Mouse (Mus musculus) heart, embryonic 13.5 days (tissue): Measurements from ENCODE around the gene Gm11568. TPM values are rescaled to one million over a fixed set of nuclear protein-coding genes. Genes with fewer than 3 reads are reported as not detected.
"Not testable (repeated sequence)": the region's sequence is repeated elsewhere in the genome, so short reads cannot be mapped to it uniquely, and the experiment has no call there.

Source experiments
- ATAC-seq: fragments of 200-750 bp; cut with Nextera tagmentation; 2 replicates; pipeline ENCODE4 v1.8.0; 2017; ENCODE audit warnings: moderate TSS enrichment; ENCODE audit not compliant: insufficient number of reproducible peaks, low FRiP score, low TSS enrichment; ENCODE audit errors: extremely low read depth
- H3K27ac ChIP-seq: fragments of 300-500 bp; sonication (generic); replicated peaks from 2 replicates; pipeline ENCODE4 v1.5.1; 2015; ENCODE audit warnings: moderate library complexity, mild to moderate bottlenecking, inconsistent platforms
- H3K27me3 ChIP-seq: fragments of 300-500 bp; sonication (generic); replicated peaks from 2 replicates; pipeline ENCODE4 v1.6.1; 2015; ENCODE audit warnings: mild to moderate bottlenecking, inconsistent platforms
- H3K36me3 ChIP-seq: fragments of 300-500 bp; sonication (generic); 2 replicates; pipeline ENCODE4 v1.6.1; 2015; ENCODE audit warnings: mild to moderate bottlenecking, inconsistent platforms
- H3K4me1 ChIP-seq: fragments of 300-500 bp; sonication (generic); 2 replicates; pipeline ENCODE4 v1.6.1; 2015; ENCODE audit warnings: inconsistent platforms
- H3K4me2 ChIP-seq: fragments of 300-500 bp; sonication (generic); 2 replicates; pipeline ENCODE4 v1.6.1; 2015; ENCODE audit warnings: inconsistent platforms, mild to moderate bottlenecking, moderate library complexity
- H3K4me3 ChIP-seq: fragments of 300-500 bp; sonication (generic); 2 replicates; pipeline ENCODE4 v1.5.1; 2015; ENCODE audit warnings: moderate library complexity, mild to moderate bottlenecking, inconsistent platforms
- H3K9ac ChIP-seq: fragments of 300-500 bp; sonication (generic); 2 replicates; pipeline ENCODE4 v1.6.1; 2015; ENCODE audit warnings: inconsistent platforms, mild to moderate bottlenecking, moderate library complexity
- H3K9me3 ChIP-seq: fragments of 300-500 bp; sonication (generic); 2 replicates; pipeline ENCODE4 v1.6.1; 2016; ENCODE audit warnings: inconsistent platforms
- WGBS: fragments of 180-500 bp; shearing (Covaris S2); methylation state at CpG from one replicate; pipeline ENCODE4 v1.1.7; 2015; ENCODE audit warnings: mixed read lengths; 5-methylcytosine and 5-hydroxymethylcytosine counted together
- polyA plus RNA-seq: library from polyadenylated mRNA; unstranded; fragments of >200 nt; fragmentation: Nextera tagmentation; extraction: Ambion mirVana; gene quantifications from 2 replicates; pipeline ENCODE4 v1.2.1, GENCODE M21; 2015

The Gm11568 gene
- not detected in 2 replicates for polyA plus RNA-seq

DNA sequence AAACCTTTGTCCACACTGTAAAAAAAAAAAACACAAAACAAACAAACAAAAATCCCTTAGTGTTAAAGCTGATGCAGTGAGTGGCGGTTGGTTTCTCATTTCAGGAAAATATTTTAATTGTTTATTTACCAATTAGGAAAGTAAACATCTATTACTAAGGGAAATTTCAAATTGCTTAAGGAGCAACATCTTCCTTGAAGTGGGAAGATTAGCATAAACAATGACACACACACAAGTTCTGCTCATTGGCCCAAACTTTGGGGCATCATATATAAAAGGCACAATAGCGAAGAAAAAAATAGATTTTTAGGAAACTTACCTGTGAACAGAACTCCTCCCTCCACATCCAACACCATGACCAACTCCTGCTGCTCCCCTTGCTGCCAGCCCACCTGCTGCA is at the start of gene Gm11568:
Gene Gm11568, plus strand, starts transcription at position 301 of the 400 bp plus-strand sequence.
- 64% methylated on average over 2 of the region's 2 CpGs for WGBS
- no peak for ATAC-seq
- H3K4me3 ChIP-seq: no peak within 1 kb of the TSS
- no peak within 1 kb of the TSS for H3K4me2 ChIP-seq
- no peaks in the 10 kb centered on the region for H3K36me3 ChIP-seq
- no peak within 1 kb of the TSS for H3K9ac ChIP-seq
- H3K9me3 ChIP-seq: no peaks in the 10 kb centered on the region
- no peak within 1 kb of the TSS for H3K27ac ChIP-seq
- H3K27me3 ChIP-seq: no peaks in the 10 kb centered on the region
- H3K4me1 ChIP-seq: no peaks in the 10 kb centered on the region

- not testable (repeated sequence) for H3K4me3 ChIP-seq, H3K4me2 ChIP-seq, H3K27ac ChIP-seq, H3K36me3 ChIP-seq, H3K27me3 ChIP-seq, H3K9me3 ChIP-seq, H3K4me1 ChIP-seq, ATAC-seq, H3K9ac ChIP-seq
Measured at GRCm38 (mm10) chr11:99809792-99810191, 47.9 kb upstream of the Gm11568 start, which contains the start of gene Krtap4-13. Gene Krtap4-13, minus strand, starts transcription at chr11:99809892.

- not testable (repeated sequence) for H3K9ac ChIP-seq, H3K27me3 ChIP-seq, H3K4me3 ChIP-seq, H3K4me2 ChIP-seq, H3K4me1 ChIP-seq, H3K9me3 ChIP-seq, H3K36me3 ChIP-seq, H3K27ac ChIP-seq, ATAC-seq
- 71% methylated on average over 2 of the region's 2 CpGs for WGBS
Measured at GRCm38 (mm10) chr11:99815566-99815965, 42.2 kb upstream of the Gm11568 start, which contains the start of gene Gm11564. Gene Gm11564, minus strand, starts transcription at chr11:99815666.

GRCm38 (mm10) chr11:99837966-99838365 is 19.8 kb upstream of the Gm11568 start, which contains the start of gene 2300003K06Rik:
Gene 2300003K06Rik, minus strand, starts transcription at chr11:99838066.
- no peak for ATAC-seq
- WGBS: 53% methylated on average over 1 of the region's 1 CpGs
- no peaks in the 10 kb centered on the region for H3K36me3 ChIP-seq

GRCm38 (mm10) chr11:99842185-99842584 is 15.5 kb upstream of the Gm11568 start:
- Histone ChIP-seq H3K36me3 (no peaks in the 10 kb centered on the region), H3K9me3 (no peaks in the 10 kb centered on the region), H3K27ac (no peak overlapping the region), H3K4me3 (no peak overlapping the region), H3K27me3 (no peaks in the 10 kb centered on the region), H3K4me1 (no peaks in the 10 kb centered on the region), H3K9ac (no peak overlapping the region), H3K4me2 (no peak overlapping the region)
- WGBS: 63% methylated on average over 1 of the region's 1 CpGs
- ATAC-seq: no peak

More at GRCm38 (mm10) chr11:99837966-99838365, 19.8 kb upstream of the Gm11568 start, which contains the start of gene 2300003K06Rik:
- no peak within 1 kb of the TSS for H3K27ac ChIP-seq
- no peaks in the 10 kb centered on the region for H3K4me1 ChIP-seq
- no peaks in the 10 kb centered on the region for H3K9me3 ChIP-seq
- H3K4me2 ChIP-seq: no peak within 1 kb of the TSS
- no peak within 1 kb of the TSS for H3K9ac ChIP-seq
- no peak within 1 kb of the TSS for H3K4me3 ChIP-seq
- no peaks in the 10 kb centered on the region for H3K27me3 ChIP-seq

- ATAC-seq: no peak
- no peak overlapping the region for H3K4me2 ChIP-seq
Measured at GRCm38 (mm10) chr11:99846746-99847145, 11.0 kb upstream of the Gm11568 start.

DNA sequence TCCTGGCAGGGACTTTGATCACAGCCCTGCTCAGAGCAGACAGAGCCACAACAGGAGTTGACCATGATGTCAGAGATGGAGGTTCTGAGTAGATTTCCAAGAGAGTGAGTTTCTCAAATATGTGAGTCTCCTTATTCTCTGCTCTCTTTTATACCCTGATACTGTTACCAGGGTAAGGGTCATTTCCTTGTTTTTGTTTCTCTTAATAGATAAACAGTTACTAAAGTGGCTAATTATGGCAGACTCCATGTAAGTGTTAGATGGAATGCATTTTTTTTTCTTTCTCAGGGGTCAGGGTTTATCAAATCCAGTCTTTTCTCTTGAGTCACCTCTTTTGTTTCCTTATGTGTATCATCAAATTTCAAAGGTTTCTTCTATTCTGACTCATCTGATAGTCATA is 6.2 kb upstream of the Gm11568 start, which contains the start of gene Krtap4-16:
Gene Krtap4-16, minus strand, starts transcription at position 101 of the 400 bp plus-strand sequence.
- Histone ChIP-seq H3K9me3 (no peaks in the 10 kb centered on the region), H3K27me3 (no peaks in the 10 kb centered on the region), H3K36me3 (no peaks in the 10 kb centered on the region), H3K27ac (no peak within 1 kb of the TSS), H3K4me1 (no peaks in the 10 kb centered on the region), H3K9ac (no peak within 1 kb of the TSS), H3K4me3 (no peak within 1 kb of the TSS), H3K4me2 (no peak within 1 kb of the TSS)
- ATAC-seq: no peak

More at GRCm38 (mm10) chr11:99846746-99847145, 11.0 kb upstream of the Gm11568 start:
- H3K27me3 ChIP-seq: no peaks in the 10 kb centered on the region
- H3K9ac ChIP-seq: no peak overlapping the region
- H3K27ac ChIP-seq: no peak overlapping the region
- no peak overlapping the region for H3K4me3 ChIP-seq
- 78% methylated on average over 2 of the region's 2 CpGs for WGBS
- H3K36me3 ChIP-seq: no peaks in the 10 kb centered on the region
- no peaks in the 10 kb centered on the region for H3K9me3 ChIP-seq
- no peaks in the 10 kb centered on the region for H3K4me1 ChIP-seq

- Histone ChIP-seq H3K4me3 (no peak overlapping the region), H3K9me3 (no peaks in the 10 kb centered on the region), H3K9ac (no peak overlapping the region), H3K27me3 (no peaks in the 10 kb centered on the region), H3K4me1 (no peaks in the 10 kb centered on the region), H3K27ac (no peak overlapping the region), H3K36me3 (no peaks in the 10 kb centered on the region), H3K4me2 (no peak overlapping the region)
- no peak for ATAC-seq
- WGBS: 52% methylated on average over 3 of the region's 3 CpGs
Measured at GRCm38 (mm10) chr11:99854121-99854520, 3.6 kb upstream of the Gm11568 start.

- no peak overlapping the region for H3K4me3 ChIP-seq
- no peaks in the 10 kb centered on the region for H3K27me3 ChIP-seq
- no peak for ATAC-seq
- H3K4me1 ChIP-seq: no peaks in the 10 kb centered on the region
- no peaks in the 10 kb centered on the region for H3K36me3 ChIP-seq
- H3K9me3 ChIP-seq: no peaks in the 10 kb centered on the region
- no peak overlapping the region for H3K9ac ChIP-seq
- WGBS: 82% methylated on average over 2 of the region's 2 CpGs
- H3K4me2 ChIP-seq: no peak overlapping the region
- H3K27ac ChIP-seq: no peak overlapping the region
Measured at GRCm38 (mm10) chr11:99858761-99859160, 1.0 kb downstream of the Gm11568 start.

DNA sequence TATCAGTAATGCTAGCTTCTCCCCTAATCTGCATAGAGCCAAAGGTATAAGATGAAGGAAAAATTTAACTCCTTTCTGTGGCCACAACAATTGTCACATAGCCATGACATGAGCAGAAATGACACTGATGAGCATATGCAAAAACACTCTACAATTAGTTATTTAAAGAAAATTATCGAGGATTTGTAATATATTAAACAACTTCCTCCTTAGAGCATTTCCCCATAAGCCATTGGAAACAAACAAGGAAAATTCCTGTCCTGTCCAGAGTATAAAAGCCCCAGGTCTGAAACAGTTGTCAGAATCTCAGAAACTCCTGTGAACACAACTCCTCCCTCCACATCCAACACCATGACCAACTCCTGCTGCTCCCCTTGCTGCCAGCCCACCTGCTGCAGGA is 6.5 kb downstream of the Gm11568 start, which contains the start of gene Gm11559:
Gene Gm11559, plus strand, starts transcription at position 301 of the 400 bp plus-strand sequence.
- not testable (repeated sequence) for H3K27ac ChIP-seq, H3K36me3 ChIP-seq, H3K4me2 ChIP-seq, H3K27me3 ChIP-seq, ATAC-seq, H3K4me1 ChIP-seq, H3K9ac ChIP-seq, H3K4me3 ChIP-seq, H3K9me3 ChIP-seq
- WGBS: 44% methylated on average over 1 of the region's 1 CpGs

GRCm38 (mm10) chr11:99873089-99873488 is 15.4 kb downstream of the Gm11568 start, which contains the start of gene Krtap9-1:
Gene Krtap9-1, plus strand, starts transcription at chr11:99873389.
- not testable (repeated sequence) for H3K9me3 ChIP-seq, H3K27ac ChIP-seq, H3K4me3 ChIP-seq, H3K36me3 ChIP-seq, H3K4me2 ChIP-seq, H3K27me3 ChIP-seq, ATAC-seq, H3K4me1 ChIP-seq, H3K9ac ChIP-seq
- 75% methylated on average over 1 of the region's 1 CpGs for WGBS

DNA sequence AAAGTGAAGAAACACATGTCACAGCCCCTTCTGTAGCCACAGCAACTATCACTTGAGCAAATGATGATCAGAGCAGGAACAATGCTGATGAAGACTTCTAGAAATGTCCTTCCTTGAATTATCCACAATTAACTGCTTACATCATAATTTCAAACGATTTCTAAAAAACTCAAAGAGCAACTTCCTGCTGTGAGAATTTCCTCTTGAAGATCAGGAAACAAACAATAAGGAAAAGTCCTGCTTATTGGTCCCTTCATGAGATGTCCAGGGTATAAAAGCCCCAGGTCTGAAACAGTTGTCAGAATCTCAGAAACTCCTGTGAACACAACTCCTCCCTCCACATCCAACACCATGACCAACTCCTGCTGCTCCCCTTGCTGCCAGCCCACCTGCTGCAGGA is 21.2 kb downstream of the Gm11568 start, which contains the start of gene Gm11567:
Gene Gm11567, plus strand, starts transcription at position 301 of the 400 bp plus-strand sequence.
- not testable (repeated sequence) for H3K27ac ChIP-seq, H3K36me3 ChIP-seq, H3K4me3 ChIP-seq, H3K4me2 ChIP-seq, ATAC-seq, H3K9ac ChIP-seq, H3K27me3 ChIP-seq, H3K4me1 ChIP-seq, H3K9me3 ChIP-seq
- 36% methylated on average over 1 of the region's 1 CpGs for WGBS
